Mouse (Mus musculus) forebrain, embryonic 10.5 days (tissue): ENCODE results near the gene Sctr. TPM values are rescaled to one million over a fixed set of nuclear protein-coding genes. Genes with fewer than 3 reads are reported as not detected.

Experiments
- DNase-seq: peaks from one replicate; pipeline ENCODE4 v3.0.0-alpha.2; 2017; ENCODE audit warnings: low spot score; ENCODE audit errors: extremely low spot score
- H3K27ac ChIP-seq: fragments of 300-500 bp; sonication (generic); 2 replicates; pipeline ENCODE4 v1.5.1; 2016; ENCODE audit warnings: mild to moderate bottlenecking
- H3K27me3 ChIP-seq: fragments of 300-500 bp; sonication (generic); 2 replicates; pipeline ENCODE4 v1.6.1; 2016; ENCODE audit warnings: mild to moderate bottlenecking; ENCODE audit not compliant: poor library complexity, severe bottlenecking
- H3K36me3 ChIP-seq: fragments of 300-500 bp; sonication (generic); replicated peaks from 2 replicates; pipeline ENCODE4 v1.6.1; 2016; ENCODE audit warnings: mild to moderate bottlenecking, moderate library complexity
- H3K4me1 ChIP-seq: fragments of 300-500 bp; sonication (generic); 2 replicates; pipeline ENCODE4 v1.6.1; 2016
- H3K4me3 ChIP-seq: fragments of 300-500 bp; sonication (generic); 2 replicates; pipeline ENCODE4 v1.5.1; 2016; ENCODE audit warnings: mild to moderate bottlenecking, moderate library complexity
- H3K9me3 ChIP-seq: fragments of 300-500 bp; sonication (generic); 2 replicates; pipeline ENCODE4 v1.6.1; 2016; ENCODE audit warnings: mild to moderate bottlenecking, moderate library complexity
- WGBS: fragments of 180-500 bp; shearing (Covaris S2); methylation state at CpG from one replicate; pipeline ENCODE4 v1.1.7; 2016; 5-methylcytosine and 5-hydroxymethylcytosine counted together
- polyA plus RNA-seq: library from polyadenylated mRNA; unstranded; fragments of >200 nt; fragmentation: Nextera tagmentation; extraction: Ambion mirVana; gene quantifications from 2 replicates; pipeline ENCODE4 v1.2.1, GENCODE M21; 2016

The Sctr gene
- polyA plus RNA-seq, result 0.16 and 0.17 TPM in 2 replicates

DNA sequence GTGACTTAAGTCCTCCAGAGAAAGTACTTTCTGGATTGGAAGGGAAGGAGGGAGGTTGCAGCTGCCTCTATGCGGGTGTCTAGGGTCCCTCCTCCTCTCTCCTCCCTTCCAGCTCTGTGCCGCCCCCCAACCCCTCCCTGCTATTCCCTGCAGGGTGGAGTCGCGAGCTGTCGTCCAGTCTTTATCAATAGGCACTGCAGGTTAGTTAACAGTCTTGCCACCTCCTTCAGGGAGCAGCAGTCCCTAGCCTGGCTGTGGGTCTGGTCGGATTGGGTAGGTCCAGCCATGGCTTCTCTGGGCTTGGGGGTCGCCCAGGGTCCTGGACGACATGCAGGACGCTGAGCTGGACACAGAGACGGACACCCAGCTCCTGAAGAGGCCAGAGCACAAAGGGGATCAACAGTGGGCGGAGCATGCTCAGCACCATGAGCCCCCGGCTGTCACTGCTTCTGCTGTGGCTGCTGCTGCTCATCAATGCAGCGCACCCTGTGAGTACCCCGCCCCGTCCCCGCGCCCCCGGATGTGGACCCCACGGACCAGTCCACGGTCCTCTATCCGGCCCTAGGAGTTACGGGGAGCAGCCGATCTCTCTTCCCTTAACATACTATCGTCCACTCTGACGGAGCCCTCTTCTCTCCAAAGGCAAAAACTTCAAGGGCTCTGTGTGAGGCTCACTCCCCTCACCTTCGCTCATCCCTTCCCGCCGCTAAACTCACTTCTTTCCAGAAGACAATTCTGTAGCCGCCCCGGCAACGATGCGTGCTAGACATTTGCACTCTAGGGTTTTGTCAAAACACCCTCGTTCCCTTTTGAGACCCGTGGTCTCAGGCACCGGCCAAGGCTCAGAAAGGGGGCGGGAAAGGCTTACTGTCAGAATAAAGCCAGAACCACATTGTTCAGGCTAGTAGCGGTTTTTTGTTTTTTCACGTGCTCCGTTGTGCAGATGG is at the start of gene Sctr:
Gene Sctr, plus strand, starts transcription at position 51 of the 947 bp plus-strand sequence.
- H3K9me3 ChIP-seq, result no peaks in the 10 kb centered on the region
- no peaks in the 10 kb centered on the region for H3K36me3 ChIP-seq
- H3K4me1 ChIP-seq, result peaks cover 18% of the 10 kb centered on the region
- peak within 1 kb of the TSS; percentile 56 for H3K4me3 ChIP-seq
- 1% methylated on average over 39 of the region's 39 CpGs for WGBS
- peak within 1 kb of the TSS; percentile 73 for H3K27ac ChIP-seq
- peak; percentile 52 for DNase-seq
- H3K27me3 ChIP-seq, result peaks cover 54% of the 10 kb centered on the region

DNA sequence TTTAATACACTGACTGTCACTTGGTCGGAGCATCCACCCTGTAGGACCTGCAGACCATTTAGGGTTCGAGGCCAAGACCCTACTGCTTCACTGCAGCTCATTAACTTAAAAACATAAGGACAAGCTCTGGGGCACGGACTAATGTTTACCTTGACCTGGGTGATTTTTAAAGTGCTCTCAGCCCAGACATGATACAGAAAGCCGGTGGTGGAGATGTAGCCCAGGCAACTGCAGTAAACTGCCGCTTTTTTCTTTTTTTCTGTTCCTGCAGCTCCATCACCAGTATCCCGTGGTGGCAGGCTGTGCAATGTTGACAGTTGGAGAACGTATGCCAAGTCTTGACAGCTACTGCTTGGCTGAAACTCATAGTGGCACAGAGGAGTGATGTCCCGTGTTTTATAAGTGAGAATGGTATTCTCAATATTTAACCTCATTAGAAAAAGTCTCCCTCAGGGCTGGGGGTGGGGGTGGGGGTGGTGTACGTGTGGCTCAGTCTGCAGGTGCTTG is 48.9 kb upstream of the Sctr start:
- H3K27ac ChIP-seq, result no peak overlapping the region
- no peaks in the 10 kb centered on the region for H3K9me3 ChIP-seq
- H3K4me1 ChIP-seq, result no peaks in the 10 kb centered on the region
- no peaks in the 10 kb centered on the region for H3K27me3 ChIP-seq
- H3K4me3 ChIP-seq, result no peak overlapping the region
- WGBS, result 84% methylated on average over 9 of the region's 9 CpGs
- no peaks in the 10 kb centered on the region for H3K36me3 ChIP-seq
- DNase-seq, result no peak

DNA sequence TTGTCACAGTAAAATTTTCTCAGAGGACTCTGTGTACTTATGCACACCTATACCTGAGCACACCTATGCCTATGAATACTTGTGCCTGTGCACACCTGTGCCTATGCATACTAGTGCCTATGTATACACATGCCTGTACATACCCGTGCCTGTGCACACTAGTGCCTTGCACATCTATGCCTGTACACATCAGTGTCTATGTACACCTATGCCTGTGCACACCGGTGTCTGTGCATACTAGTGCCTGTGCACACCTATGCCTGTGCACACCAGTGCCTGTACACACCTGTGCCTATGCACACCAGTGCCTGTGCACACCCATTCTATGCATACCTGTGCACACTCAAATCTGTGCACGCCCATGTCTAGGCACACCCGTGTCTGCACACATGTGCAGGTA is 47.2 kb upstream of the Sctr start:
- Histone ChIP-seq H3K9me3 (no peaks in the 10 kb centered on the region), H3K36me3 (no peaks in the 10 kb centered on the region), H3K27ac (no peak overlapping the region), H3K4me3 (no peak overlapping the region), H3K4me1 (no peaks in the 10 kb centered on the region), H3K27me3 (no peaks in the 10 kb centered on the region)
- DNase-seq, result no peak
- 93% methylated on average over 4 of the region's 4 CpGs for WGBS

DNA sequence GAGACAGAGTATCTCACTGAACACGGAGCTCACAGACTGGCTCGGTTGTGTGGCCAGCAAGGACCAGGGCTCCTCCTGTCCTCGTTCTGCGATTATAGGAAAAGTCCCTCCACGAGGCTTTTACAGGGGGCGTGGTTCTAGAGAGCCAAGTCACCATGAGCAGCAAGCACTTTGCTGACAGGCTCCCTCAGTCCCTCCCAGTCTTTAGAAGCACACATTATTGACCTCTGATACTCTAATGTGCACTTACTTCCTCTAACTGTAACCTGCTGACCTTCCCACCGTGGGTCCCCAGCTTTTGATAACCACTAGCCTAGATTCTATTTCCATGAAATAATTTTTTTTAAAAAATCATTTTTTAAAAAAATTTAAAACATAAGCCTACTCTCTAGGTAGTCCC is 46.8 kb upstream of the Sctr start:
- H3K4me1 ChIP-seq, result no peaks in the 10 kb centered on the region
- H3K9me3 ChIP-seq, result no peaks in the 10 kb centered on the region
- no peaks in the 10 kb centered on the region for H3K27me3 ChIP-seq
- H3K36me3 ChIP-seq, result no peaks in the 10 kb centered on the region
- 79% methylated on average over 7 of the region's 7 CpGs for WGBS
- H3K27ac ChIP-seq, result no peak overlapping the region
- no peak for DNase-seq
- H3K4me3 ChIP-seq, result no peak overlapping the region

DNA sequence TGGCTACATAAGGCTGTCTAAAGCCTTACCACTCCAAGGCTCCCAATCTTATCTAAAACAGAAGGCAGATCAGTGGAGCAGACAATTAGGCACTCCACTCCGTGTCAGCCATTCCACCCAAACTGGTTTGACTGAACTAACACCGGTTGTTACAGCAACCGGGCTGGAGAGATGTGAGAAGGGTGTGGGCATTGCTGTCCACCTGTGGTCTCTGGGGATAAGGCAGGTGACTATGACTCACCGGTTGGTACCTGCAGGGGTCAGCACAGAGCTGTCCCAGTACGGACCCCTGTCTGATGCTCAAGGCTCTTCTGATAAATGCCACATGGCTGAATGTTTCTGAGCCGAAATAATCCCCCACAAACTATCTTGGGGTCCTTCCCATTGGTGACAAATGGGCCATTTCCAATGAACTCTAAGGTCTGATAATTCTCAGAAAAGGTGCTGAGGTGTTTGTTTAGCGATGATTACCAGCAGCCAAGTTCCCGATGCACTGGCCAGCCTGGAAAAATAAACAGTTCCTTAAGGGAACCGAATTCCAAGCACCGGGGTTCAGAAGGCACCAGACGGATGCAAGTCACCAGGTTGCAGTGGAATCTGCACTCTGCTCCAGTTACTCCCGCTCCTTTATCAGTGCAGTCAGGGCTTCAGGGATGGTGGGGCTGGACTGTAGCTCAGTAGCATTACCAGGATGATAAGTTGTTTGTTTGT is 40.7 kb upstream of the Sctr start:
- no peak overlapping the region for H3K4me3 ChIP-seq
- H3K27ac ChIP-seq, result no peak overlapping the region
- 55% methylated on average over 12 of the region's 12 CpGs for WGBS
- H3K36me3 ChIP-seq, result no peaks in the 10 kb centered on the region
- no peak for DNase-seq
- no peaks in the 10 kb centered on the region for H3K27me3 ChIP-seq
- H3K9me3 ChIP-seq, result no peaks in the 10 kb centered on the region
- H3K4me1 ChIP-seq, result no peaks in the 10 kb centered on the region

DNA sequence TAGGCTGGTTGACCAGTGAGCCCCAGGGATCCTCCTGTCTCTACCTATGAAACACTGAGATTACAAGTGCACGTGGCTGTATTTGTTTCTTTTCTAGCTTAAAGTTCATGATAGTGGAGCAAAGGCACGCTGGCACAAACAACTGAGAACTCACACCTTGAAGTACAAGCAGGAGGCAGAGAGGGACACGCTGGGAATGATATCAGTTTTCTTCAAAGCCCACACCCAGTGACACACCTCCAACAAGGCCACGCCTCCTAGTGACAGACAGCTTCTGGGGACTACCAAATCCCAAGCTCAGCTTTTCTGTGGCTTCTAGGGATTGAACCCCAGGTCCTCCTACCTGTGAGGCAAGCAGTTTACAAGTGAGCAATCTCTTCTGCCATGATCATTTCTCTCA is 33.6 kb upstream of the Sctr start:
- no peak for DNase-seq
- WGBS, result 37% methylated on average over 4 of the region's 4 CpGs
- H3K4me3 ChIP-seq, result no peak overlapping the region
- peaks cover 6% of the 10 kb centered on the region for H3K4me1 ChIP-seq
- no peak overlapping the region for H3K27ac ChIP-seq
- H3K36me3 ChIP-seq, result no peaks in the 10 kb centered on the region
- H3K27me3 ChIP-seq, result no peaks in the 10 kb centered on the region
- H3K9me3 ChIP-seq, result no peaks in the 10 kb centered on the region

DNA sequence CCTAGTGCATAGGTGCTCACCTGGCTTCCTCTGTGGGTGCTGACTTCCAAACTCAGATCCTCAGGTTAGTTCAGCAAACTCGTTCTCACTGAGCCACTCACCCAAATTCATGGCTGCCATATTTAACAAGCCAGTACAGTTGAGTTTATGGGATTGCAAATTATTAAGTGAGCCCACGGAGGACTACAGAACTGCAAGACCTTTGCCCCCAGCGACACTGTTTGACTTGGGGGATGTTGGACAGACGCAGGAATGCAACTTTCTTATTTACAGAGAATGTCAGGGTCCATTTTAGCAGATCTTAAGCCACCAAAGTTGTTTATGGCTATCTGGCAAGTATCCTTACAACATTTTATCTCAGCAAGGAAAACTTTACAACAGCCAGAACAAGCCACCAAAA is 31.6 kb upstream of the Sctr start:
- WGBS, result 86% methylated on average over 4 of the region's 4 CpGs

DNA sequence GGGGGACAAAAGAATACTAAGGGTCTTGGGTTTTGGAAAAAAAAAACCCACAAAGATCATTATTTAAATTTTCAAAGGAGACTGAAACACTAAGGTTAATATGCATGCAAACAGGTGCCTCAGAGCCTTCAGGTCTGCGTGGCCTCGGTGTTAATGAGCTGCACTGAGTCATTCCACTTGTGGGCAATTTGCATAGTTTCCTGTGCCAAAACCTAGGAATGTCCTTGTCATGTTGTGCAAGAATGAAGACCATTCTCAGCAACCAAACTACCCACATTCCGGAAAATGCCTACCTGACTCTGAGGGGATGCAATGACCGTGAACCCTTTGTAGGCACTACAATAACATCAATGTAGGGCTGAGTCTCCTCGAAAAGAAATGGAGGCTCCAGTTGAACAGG is 20.1 kb upstream of the Sctr start:
- WGBS, result 90% methylated on average over 5 of the region's 5 CpGs

More for the DNA sequence above, 31.6 kb upstream of the Sctr start:
- Histone ChIP-seq H3K27me3 (no peaks in the 10 kb centered on the region), H3K4me1 (peaks cover 6% of the 10 kb centered on the region), H3K4me3 (no peak overlapping the region), H3K9me3 (no peaks in the 10 kb centered on the region), H3K27ac (no peak overlapping the region), H3K36me3 (no peaks in the 10 kb centered on the region)
- DNase-seq, result no peak

DNA sequence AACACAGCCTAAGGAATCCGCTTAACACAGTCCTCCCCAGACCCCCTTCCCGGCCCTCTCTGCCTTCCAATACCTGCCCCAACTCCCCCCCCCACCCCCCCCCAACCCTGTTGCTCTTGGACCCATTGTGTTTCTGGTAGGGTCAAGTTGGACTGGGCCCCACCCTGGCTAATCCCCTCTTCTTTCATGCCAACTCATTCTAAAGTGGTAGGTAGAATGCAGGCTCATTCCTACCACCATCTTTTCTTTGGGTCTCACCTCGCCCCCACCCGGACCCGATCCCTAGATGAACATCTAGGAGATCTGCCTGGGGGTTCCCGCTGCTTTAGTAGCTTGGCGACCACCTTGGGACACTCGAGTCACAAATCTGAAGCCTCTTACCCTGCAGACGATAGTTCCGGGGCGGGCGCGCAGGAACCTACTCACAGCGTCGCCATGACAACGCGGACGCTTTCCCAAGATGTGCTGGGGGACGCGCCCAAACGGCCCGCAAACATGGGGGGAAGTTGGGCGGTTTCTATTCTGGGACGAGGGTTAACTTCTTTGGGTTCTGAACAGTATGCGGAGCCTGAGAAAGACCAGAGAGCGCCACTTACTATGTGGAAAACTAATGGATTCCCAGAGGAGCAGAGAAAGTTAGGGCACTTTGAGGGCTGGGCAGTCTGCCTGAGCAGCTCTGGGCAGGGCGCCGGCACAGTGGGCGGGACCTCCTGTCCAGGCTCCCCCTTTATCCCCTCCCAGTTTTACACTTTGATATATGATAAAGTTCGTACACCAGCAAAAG is 9.7 kb upstream of the Sctr start, which contains the start of gene Cfap221:
Gene Cfap221, minus strand, starts transcription at position 437 of the 784 bp plus-strand sequence.
- 4% methylated on average over 30 of the region's 30 CpGs for WGBS
- Histone ChIP-seq H3K27me3 (no peaks in the 10 kb centered on the region), H3K4me3 (peak within 1 kb of the TSS; percentile 57), H3K9me3 (no peaks in the 10 kb centered on the region), H3K4me1 (peaks cover 13% of the 10 kb centered on the region), H3K36me3 (no peaks in the 10 kb centered on the region), H3K27ac (peak within 1 kb of the TSS; percentile 36; the same call in 1 of the 2 replicates)
- peak; percentile 78 for DNase-seq

More for the DNA sequence above, 20.1 kb upstream of the Sctr start:
- no peaks in the 10 kb centered on the region for H3K27me3 ChIP-seq
- no peak overlapping the region for H3K4me3 ChIP-seq
- H3K9me3 ChIP-seq, result no peaks in the 10 kb centered on the region; the same call in 1 of the 2 replicates
- no peak overlapping the region for H3K27ac ChIP-seq
- no peak for DNase-seq
- H3K4me1 ChIP-seq, result no peaks in the 10 kb centered on the region
- no peaks in the 10 kb centered on the region for H3K36me3 ChIP-seq

DNA sequence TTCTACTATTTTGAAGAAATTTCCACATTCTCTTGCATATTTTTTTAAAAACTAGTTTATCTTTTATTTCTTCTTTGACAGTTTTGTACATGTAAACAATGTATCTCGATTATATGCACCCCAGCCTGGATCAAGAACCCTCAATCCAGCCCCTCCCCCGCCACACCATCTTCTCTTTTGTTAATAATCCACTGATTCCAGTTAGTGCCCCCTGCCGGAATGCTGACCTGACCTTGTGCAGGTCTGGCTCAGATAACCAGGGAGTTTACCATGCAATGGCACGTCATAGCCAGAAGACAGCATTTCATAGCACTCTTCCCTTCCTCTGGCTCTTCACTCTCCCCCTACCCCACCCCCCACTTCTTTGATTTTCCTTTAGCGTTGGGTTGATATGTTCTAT is 9.1 kb upstream of the Sctr start:
- Histone ChIP-seq H3K4me1 (peaks cover 13% of the 10 kb centered on the region), H3K4me3 (peak overlapping the region; percentile 57), H3K9me3 (no peaks in the 10 kb centered on the region), H3K27ac (no peak overlapping the region), H3K27me3 (no peaks in the 10 kb centered on the region), H3K36me3 (no peaks in the 10 kb centered on the region)
- WGBS, result 36% methylated on average over 5 of the region's 5 CpGs
- DNase-seq, result no peak

DNA sequence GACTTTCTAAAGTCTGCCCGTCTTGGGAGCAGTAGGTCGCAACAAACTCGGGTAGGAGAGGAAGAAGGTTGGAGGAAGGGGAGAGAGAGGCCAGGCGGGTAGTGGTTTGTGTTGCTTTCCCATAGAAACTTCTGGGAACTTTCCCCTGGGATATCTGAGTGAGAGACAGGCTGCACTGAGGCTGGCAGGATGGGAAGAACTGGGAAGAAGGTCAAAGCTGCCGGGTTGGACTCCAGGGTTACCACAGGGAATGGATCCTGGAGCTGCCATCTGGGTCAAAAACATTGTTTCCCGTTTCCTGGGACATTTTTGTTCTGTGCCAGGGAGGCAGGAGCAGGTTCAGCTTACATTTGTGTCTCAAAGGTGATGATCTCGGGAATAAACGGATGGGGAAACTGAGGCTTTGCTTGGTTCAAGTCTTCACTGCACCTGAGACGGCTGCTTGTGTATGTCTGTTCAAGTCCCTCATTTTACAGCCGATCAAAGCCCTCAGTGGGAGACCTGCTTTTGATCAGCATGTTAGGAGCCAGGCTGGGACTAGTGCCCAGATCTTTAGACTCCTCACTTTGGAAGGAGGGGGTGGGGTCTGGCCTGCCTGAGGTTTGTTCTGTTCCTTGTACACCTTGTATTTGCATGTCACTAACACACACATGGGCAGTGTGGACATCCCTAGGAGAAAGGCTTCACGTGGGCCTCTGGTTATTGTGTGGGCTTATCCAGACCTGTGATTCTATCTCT is 1.3 kb downstream of the Sctr start:
- Histone ChIP-seq H3K27ac (0 out of 2 replicates have a peak overlapping the region, but pooled peaks have one; percentile 20), H3K36me3 (no peaks in the 10 kb centered on the region), H3K27me3 (peaks cover 54% of the 10 kb centered on the region), H3K9me3 (no peaks in the 10 kb centered on the region), H3K4me3 (peak overlapping the region; percentile 56), H3K4me1 (peaks cover 21% of the 10 kb centered on the region)
- 24% methylated on average over 11 of the region's 11 CpGs for WGBS
- DNase-seq, result no peak

DNA sequence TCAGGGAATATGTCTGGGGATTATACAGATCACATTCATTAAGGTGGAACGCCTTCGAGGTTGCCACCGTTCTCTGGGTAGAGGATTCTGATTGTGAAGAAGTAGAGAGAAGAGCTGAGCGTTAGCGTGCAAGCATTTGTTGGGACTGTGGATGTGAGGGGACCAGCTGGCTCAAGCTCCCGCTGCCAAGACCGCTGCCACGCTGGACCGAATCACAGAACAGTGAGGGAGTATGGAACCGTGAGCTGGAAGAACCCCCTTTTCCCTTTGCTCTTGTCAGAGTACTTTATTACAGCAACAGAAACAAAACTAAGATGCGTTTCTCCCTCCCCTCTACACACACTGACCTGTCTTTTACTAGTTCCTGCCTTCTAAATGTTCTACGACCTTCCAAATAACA is 5.9 kb downstream of the Sctr start:
- Histone ChIP-seq H3K27me3 (peaks cover 35% of the 10 kb centered on the region), H3K36me3 (no peaks in the 10 kb centered on the region)
- WGBS, result 85% methylated on average over 12 of the region's 12 CpGs

More for the DNA sequence above, 5.9 kb downstream of the Sctr start:
- H3K27ac ChIP-seq, result no peak overlapping the region
- DNase-seq, result no peak
- H3K4me3 ChIP-seq, result no peak overlapping the region
- no peaks in the 10 kb centered on the region for H3K9me3 ChIP-seq
- peaks cover 11% of the 10 kb centered on the region for H3K4me1 ChIP-seq
